Mouse (Mus musculus): ENCODE measurements around the gene Padi2.

Padi2 gene

DNA sequence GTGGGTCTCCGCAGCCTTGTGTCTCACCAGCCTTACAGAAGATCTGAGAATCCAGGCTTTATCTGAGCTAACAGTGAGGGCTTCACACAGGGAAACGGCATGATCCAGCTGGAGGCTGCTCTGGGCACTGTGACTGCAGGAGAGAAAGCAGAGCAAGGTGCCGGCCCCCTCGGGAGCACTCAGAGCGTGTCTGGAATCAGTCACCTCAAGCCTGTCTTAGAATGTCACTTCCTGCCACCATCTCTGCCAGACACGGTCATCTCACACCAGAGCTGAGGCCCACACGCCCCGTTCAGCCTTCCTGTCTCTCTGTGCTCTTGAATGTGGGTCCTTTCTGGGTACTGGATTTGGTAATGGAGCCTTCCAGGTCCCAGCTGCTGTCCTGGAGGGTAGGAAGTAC is 19.5 kb downstream of the Padi2 start:
- DNase-seq: no peak

DNA sequence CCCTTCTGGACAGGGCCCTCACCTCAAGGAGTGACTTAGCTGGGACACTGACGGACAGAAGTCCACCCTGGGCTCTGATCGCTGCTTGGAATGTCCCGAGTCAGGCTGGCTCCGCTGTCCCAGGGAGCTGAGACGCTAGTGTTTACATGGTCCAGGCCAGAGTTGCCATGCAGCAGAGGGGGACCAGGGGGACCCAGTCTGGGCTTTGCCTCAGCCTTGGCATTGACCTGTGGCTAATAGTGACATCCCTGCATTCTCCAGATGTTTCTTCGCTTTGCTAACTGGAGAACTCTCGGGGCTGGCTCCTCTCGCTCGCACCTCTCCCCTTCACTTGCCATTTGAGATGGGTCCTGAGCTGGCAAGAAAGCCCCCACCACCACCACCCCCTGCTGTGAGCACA is 22.2 kb downstream of the Padi2 start:
- DNase-seq: no peak

DNA sequence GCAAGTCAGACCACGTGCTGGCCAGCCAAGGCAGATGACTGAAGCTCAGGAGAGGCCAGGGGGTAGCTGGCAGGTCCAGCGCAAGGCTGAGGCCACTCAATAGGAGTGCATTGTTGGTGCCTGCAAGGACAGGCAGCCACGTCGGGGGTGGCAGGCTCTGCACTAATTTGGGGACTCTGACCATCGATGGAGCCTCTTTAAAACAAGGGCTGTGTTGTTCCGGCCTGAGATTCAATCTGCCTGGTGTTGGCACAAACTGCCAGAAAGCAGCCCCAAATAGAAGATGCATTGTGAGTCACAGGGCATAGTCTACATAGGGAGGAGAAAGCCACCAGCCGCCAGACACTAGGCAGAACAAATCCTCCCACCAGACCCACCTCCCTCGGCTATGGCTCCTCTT is 23.6 kb downstream of the Padi2 start:
- no peak for DNase-seq

DNA sequence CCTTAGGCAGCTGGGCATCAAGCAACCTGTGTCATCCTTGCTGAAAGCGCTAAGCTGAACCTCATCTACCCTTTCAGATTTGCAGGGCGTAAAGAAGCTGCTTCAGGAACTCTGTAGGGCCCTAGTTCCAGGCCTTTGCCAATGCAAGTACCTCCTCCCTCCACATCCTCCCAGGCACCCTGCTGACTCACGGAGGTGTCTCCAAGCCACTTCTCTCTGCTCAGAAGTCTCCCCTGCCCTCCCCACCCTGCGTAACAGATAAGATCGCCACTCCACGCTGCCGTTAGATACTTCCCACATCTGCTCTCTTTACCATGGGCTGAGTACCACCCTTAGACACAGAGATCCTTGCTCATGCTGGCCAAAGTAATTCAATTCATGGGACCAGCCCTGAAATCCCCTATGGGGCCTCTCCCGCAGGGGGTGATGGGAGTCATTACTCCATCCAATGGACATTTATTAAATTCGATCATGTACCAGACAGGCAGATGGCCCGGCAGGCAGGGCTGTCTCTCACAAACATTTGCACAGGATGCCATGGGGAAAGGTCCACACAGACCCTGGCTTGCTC is 24.8 kb downstream of the Padi2 start:
- no peak for DNase-seq

GRCm38 (mm10) chr4:140935643-140936042 is 29.5 kb downstream of the Padi2 start:
- no peak for DNase-seq

DNA sequence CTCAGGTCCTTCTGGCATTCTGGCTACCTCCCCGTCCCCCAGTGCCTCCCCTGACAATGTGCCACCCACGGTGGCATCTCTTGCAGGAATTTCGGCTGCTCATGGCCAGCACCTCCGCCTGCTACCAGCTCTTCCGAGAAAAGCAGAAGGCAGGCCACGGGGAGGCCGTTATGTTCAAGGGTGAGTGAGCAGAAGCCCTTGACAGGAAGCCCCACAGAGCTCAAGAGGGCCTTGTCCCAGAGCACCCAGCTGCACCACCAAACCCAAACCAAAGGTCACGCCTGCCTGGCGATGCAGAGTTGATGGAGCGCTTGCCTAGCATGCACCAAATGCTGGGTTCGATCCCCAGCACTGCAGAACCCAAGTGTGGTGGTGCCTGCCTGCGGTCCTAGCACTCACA is 38.2 kb downstream of the Padi2 start:
- DNase-seq: no peak

DNA sequence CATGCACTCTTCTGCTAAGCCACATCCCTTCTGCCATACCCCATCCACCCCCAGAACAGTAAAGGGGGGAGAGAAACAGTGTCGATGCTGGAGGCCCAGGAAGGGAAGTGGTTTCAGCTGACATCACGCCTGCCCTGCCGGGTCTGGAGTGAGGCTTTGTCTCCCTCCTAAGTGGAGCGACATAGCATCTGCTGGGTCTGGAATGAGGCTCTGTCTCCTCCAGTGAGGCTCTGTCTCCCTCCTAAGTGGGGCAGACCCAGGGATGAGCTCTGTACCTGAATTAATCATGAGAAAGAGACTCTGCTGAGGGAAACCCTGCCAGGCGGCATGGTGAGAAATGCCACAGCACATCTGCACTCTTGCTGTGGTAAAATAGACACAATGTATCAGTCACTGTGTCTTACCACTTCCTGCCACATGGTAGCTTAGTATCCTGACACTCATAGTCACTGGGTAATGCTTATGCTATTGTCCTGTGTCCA is 38.9 kb downstream of the Padi2 start:
- peak; percentile 96 for DNase-seq

DNA sequence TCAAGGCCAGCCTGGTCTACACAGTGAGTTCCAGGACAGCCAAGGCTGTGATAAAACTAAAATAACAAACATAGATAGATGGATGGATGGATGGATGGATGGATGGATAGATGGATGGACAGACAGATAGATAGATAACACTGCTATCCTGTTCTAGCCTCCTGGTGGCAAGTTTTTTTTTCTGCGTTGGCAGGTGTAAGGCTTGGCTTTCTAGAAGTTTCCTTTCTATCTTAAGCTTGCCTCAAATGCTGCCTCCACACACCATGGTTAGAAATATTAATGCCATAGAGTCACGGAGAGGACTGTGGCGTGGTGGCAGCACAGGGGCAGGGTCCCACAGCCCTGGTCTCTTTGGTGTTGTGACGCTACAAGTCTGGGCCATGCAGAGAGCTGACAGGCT is 39.4 kb downstream of the Padi2 start:
- DNase-seq: no peak

- no peak for DNase-seq
Measured at GRCm38 (mm10) chr4:140946048-140946447, 39.9 kb downstream of the Padi2 start.

GRCm38 (mm10) chr4:140946580-140947205 is 40.5 kb downstream of the Padi2 start:
- DNase-seq: no peak

GRCm38 (mm10) chr4:140947487-140948440 is 41.6 kb downstream of the Padi2 start:
- DNase-seq: no peak

DNA sequence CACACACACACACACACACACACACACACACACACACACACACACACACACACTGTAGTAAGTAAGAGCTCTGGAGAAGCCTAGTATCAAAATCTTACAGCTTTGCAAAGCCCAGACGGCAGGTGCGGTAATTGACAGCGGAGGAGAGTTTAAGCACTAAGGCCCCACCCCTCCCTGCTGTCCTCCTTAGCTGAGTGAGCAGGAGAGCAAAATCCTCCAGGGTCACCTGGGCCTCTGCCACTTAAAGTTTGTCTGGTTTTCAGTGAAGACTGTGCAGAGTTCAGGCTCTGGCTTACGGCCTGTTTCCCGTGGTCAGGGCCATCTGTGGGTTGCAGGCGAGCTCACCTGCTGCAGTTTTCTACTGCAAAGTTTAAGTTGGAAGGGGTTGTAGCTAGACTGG is 42.3 kb downstream of the Padi2 start:
- no peak for DNase-seq

- no peak for DNase-seq
Measured at GRCm38 (mm10) chr4:140949052-140949451, 42.9 kb downstream of the Padi2 start.

GRCm38 (mm10) chr4:140949616-140950015 is 43.5 kb downstream of the Padi2 start:
- DNase-seq: no peak

- peak; percentile 95 for DNase-seq
Measured at GRCm38 (mm10) chr4:140950574-140950973, 44.4 kb downstream of the Padi2 start.

DNA sequence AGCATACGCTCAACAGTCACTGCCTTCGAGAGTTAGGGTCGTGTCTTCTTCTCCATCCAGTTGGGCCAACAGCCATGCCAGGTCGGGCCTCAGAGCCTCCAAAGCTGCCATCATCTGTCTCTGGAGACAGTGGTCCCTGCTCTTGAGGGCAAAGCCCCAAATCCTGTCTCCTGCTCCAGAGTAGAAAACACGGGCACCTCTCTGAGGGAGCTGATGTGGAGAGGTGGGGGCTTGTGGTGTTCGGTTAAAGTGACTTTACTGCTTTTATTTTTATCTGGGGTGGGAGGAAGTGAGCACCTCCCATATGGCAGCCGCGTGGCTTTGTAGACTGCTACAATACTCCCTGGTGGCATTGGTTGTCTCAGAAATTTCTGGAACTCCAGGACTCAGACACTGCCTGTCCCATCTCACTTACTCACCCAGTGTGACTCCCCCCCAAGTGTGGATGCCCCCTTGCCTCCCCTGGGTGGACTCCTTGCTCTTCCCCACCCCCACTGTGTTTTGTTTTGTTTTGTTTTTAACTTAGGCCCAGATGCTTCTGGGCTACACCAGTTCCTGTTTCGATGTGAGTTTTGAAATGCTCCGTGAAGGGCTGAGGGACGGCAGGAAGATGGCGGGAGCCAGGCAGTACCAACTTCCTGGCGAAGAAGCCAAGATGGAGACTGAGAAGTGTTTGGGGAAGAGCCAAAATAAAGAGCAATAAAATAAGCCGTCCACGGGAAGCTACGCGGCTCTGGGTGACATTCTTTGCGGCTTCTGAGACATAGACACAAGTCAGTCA is 45.9 kb downstream of the Padi2 start:
- DNase-seq: peak; percentile 93

DNA sequence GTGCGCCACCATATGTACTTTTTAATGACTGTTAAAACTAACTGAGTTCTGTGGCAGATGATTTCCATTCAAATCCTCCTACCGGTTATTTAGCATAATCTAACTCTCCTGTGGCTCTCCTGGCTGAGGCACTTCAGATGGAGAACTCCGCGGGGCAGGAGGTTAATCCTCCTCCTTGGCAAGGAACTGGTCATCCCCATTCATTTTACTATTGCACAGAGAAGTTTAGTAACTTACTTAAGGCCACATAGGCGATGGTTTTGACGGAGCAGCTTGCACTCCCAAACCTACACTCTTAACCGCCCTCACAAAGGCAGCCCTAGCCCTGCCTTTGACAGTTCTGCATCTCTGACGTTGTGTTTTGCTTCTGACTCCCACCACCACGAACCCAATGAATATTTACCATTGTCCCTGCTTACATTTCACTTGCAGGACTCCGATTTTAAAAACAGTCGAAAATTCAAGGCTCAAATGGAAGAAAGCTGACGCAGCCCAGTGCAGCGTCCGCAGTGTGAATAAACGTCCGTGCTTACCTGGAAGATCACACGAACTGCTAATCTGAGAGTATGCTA is 51.1 kb downstream of the Padi2 start:
- no peak for DNase-seq

DNA sequence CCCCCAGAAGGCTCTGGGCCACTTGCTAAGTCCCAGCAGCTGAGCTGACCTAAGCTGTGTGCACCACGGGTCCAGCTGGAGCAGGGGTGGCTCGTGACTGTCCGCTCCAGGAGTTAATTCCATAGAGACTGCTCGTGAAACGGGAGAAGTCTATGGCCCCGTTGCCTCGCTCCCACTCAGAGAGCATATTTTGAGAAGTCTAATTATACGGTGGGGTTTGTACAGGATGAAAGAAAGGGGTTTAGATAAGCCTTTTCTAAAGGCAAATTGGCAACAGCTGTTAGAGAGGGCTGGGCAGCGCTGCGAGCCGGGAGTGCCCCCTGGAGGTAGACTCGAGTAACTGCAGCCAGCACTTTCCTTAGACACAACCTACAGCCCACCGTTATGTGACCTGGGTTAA is 51.6 kb downstream of the Padi2 start:
- peak; percentile 96 for DNase-seq

GRCm38 (mm10) chr4:140958319-140958718 is 52.2 kb downstream of the Padi2 start:
- no peak for DNase-seq

DNA sequence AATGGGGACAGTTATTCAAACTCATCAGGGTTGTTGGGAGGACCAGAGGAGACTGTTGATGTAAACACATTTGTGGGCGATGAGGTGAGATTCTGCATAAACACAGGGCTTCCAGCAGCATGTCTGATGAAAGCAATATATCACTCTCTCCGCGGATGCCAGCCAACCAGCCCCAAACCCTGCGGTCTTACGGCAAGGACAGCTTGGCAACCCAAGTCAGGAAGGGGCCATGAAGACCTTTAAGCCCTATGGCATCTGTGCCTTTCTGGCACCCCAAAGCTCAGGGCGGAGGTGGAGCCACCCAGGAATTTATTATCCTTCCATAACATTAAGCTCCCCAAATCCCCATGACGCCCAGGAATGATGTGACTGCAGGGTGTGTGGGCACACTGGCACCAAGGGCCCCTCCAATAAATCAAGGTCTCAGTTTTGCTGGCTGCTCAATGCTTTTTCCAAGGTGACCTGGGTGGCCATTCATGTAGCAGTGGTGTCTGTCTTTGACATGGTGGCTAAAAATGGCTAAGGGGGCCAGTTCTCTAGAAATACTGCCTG is 53.1 kb downstream of the Padi2 start:
- DNase-seq: no peak

- DNase-seq: no peak
Measured at GRCm38 (mm10) chr4:140959715-140960479, 53.8 kb downstream of the Padi2 start.

Data from heart, adult 11 months (tissue).